In genomic region chr5:99153269-99153850, GRCm38 (mm10) we compare ENCODE assay signal across 26 mouse cellular contexts.
DNase-seq lines count a peak whose midpoint lies in the region; ATAC-seq and TF ChIP-seq lines count a peak whose summit lies in the region.
"Had no signal": no experiment of that assay in that cellular context is flagged by ENCODE, and none has a peak within 500 bp of the region (broad histone marks: within the 10 kb centered on the region; RNA-seq: fewer than 3 reads in every experiment).

No protein-coding gene starts in this region.

- TF ChIP-seq CTCF in gastrocnemius, adult 2 months (IDR thresholded peaks at IDR 0.05) = no peak
- no peak for TF ChIP-seq CTCF in liver, adult 2 months (IDR thresholded peaks at IDR 0.05; ENCODE audit: low read depth, low read length)

- no peak overlapping the region for H3K4me2 ChIP-seq in limb, embryonic 15.5 days
- H3K4me2 ChIP-seq: embryonic facial prominence, embryonic 13.5 days; forebrain, embryonic 15.5 days; heart, embryonic 15.5 days; hindbrain, embryonic 14.5 days; kidney, embryonic 15.5 days; liver, embryonic 12.5 days; midbrain, embryonic 13.5 days; stomach, embryonic 15.5 days had no signal

- H3K9me3 ChIP-seq in limb, embryonic 15.5 days = no peaks in the 10 kb centered on the region
- H3K9me3 ChIP-seq: embryonic facial prominence, embryonic 13.5 days; forebrain, embryonic 10.5 days; forebrain, embryonic 15.5 days; heart, embryonic 15.5 days; kidney, embryonic 15.5 days; liver, embryonic 12.5 days; midbrain, embryonic 13.5 days; stomach, embryonic 15.5 days had no signal

- no peak for TF ChIP-seq POLR2A in liver, adult 2 months (IDR thresholded peaks at IDR 0.05; ENCODE audit: extremely low read depth, insufficient read depth, low read length)

- H3K9ac ChIP-seq in liver, adult 2 months (ENCODE audit: low read depth, low read length) = no peak overlapping the region
- H3K9ac ChIP-seq in limb, embryonic 15.5 days = no peak overlapping the region
- H3K9ac ChIP-seq: embryonic facial prominence, embryonic 13.5 days; forebrain, embryonic 15.5 days; heart, embryonic 15.5 days; hindbrain, embryonic 14.5 days; kidney, embryonic 15.5 days; liver, embryonic 12.5 days; liver, postnatal 0 days; midbrain, embryonic 13.5 days; stomach, embryonic 15.5 days had no signal

- no peaks in the 10 kb centered on the region for H3K4me1 ChIP-seq in liver, adult 2 months (ENCODE audit: control insufficient read depth, insufficient read depth, low read length)
- H3K4me1 ChIP-seq in limb, embryonic 15.5 days = 0 out of 2 replicates have a peak, but pooled peaks cover 2% of the 10 kb centered on the region
- H3K4me1 ChIP-seq: forebrain, embryonic 15.5 days; heart, embryonic 15.5 days; kidney, embryonic 15.5 days; liver, embryonic 12.5 days; midbrain, embryonic 13.5 days; stomach, embryonic 15.5 days had no signal

- H3K27ac ChIP-seq in gastrocnemius, adult 2 months = no peak overlapping the region
- H3K27ac ChIP-seq in liver, adult 2 months (replicated peaks; ENCODE audit: insufficient read depth, low read depth, low read length) = no peak overlapping the region
- no peak overlapping the region for H3K27ac ChIP-seq in limb, embryonic 15.5 days
- H3K27ac ChIP-seq: embryonic facial prominence, embryonic 13.5 days; forebrain, embryonic 10.5 days; forebrain, embryonic 15.5 days; heart, embryonic 15.5 days; hindbrain, embryonic 14.5 days; kidney, embryonic 15.5 days; liver, embryonic 12.5 days; macrophage; midbrain, embryonic 13.5 days; stomach, embryonic 15.5 days had no signal

- H3K79me2 ChIP-seq in liver, adult 2 months (ENCODE audit: control insufficient read depth, insufficient read depth, low read length) = no peaks in the 10 kb centered on the region

- intact Hi-C loops in gastrocnemius, adult 2 months (cut with DNase I) = loop anchor here (10.0 kb wide), 1 partner anchor 249 kb away; no protein-coding TSS in a partner anchor

- no peak overlapping the region for H3K4me3 ChIP-seq in gastrocnemius, adult 2 months
- no peak overlapping the region for H3K4me3 ChIP-seq in liver, adult 2 months (ENCODE audit: insufficient read depth, low read depth, low read length)
- no peak overlapping the region for H3K4me3 ChIP-seq in limb, embryonic 15.5 days
- H3K4me3 ChIP-seq: embryonic facial prominence, embryonic 13.5 days; forebrain, embryonic 10.5 days; forebrain, embryonic 15.5 days; heart, embryonic 15.5 days; kidney, embryonic 15.5 days; liver, embryonic 12.5 days; midbrain, embryonic 13.5 days; stomach, embryonic 15.5 days had no signal

- no peaks in the 10 kb centered on the region for H3K27me3 ChIP-seq in liver, adult 2 months (ENCODE audit: control insufficient read depth, insufficient read depth, low read length)
- H3K27me3 ChIP-seq in limb, embryonic 15.5 days = no peaks in the 10 kb centered on the region
- H3K27me3 ChIP-seq: embryonic facial prominence, embryonic 13.5 days; forebrain, embryonic 15.5 days; heart, embryonic 15.5 days; kidney, embryonic 15.5 days; liver, embryonic 12.5 days; midbrain, embryonic 13.5 days; Patski; stomach, embryonic 15.5 days had no signal

- peak; percentile 20 for DNase-seq in gastrocnemius, adult 2 months
- no peak for DNase-seq in gastrocnemius, adult 18-20 months (ENCODE audit: low spot score)
- DNase-seq in liver, adult 2 months (ENCODE audit: extremely low read depth, low read depth, low spot score) = peak; percentile 54
- DNase-seq in liver = no peak
- DNase-seq in lung, postnatal 36 days = peak; percentile 46
- DNase-seq in spleen, adult 18-20 months = no peak
- no peak for DNase-seq in B cell, adult 2 months
- DNase-seq: adrenal gland, postnatal 25 days; cerebellum, adult 18-20 months; cerebellum, postnatal 10 days; kidney, adult 18-20 months; kidney, postnatal 25 days; liver, postnatal 0 days had no signal

- 59% methylated on average over 2 of the region's 2 CpGs for WGBS in liver, adult 2 months
- 33% methylated on average over 2 of the region's 2 CpGs for WGBS in limb, embryonic 15.5 days

- peak; percentile 48; the same call in 1 of the 2 replicates for ATAC-seq in limb, embryonic 15.5 days (ENCODE audit: insufficient number of reproducible peaks, low FRiP score, low TSS enrichment, low read depth)
- ATAC-seq: forebrain, embryonic 15.5 days; liver, embryonic 12.5 days; liver, postnatal 0 days; midbrain, embryonic 13.5 days; Patski had no signal

- H3K36me3 ChIP-seq in liver, adult 2 months (ENCODE audit: control insufficient read depth, insufficient read depth, low read length) = no peaks in the 10 kb centered on the region
- H3K36me3 ChIP-seq in limb, embryonic 15.5 days = no peaks in the 10 kb centered on the region
- H3K36me3 ChIP-seq: embryonic facial prominence, embryonic 13.5 days; forebrain, embryonic 10.5 days; forebrain, embryonic 15.5 days; G1E; heart, embryonic 15.5 days; kidney, embryonic 15.5 days; liver, embryonic 12.5 days; midbrain, embryonic 13.5 days; stomach, embryonic 15.5 days had no signal

Comparison
In these comparisons a context has a peak if more than half of its experiments do, and no peak if none do; other contexts are left out.
1. DNase-seq: peak in gastrocnemius, adult 2 months (single experiment), liver, adult 2 months (single experiment) and lung, postnatal 36 days (single experiment); none in gastrocnemius, adult 18-20 months (single experiment), liver (single experiment), spleen, adult 18-20 months (0 of 2) and B cell, adult 2 months (0 of 2).